Mouse (Mus musculus): ENCODE data around the gene Ei24. TPM values are rescaled to one million over a fixed set of nuclear protein-coding genes. Genes with fewer than 3 reads are reported as not detected.

Ei24 gene
- total RNA-seq, 2 experiments from 2014 or later, result 97.7 to 102 TPM

GRCm38 (mm10) chr9:36814486-36814885, 17.3 kb upstream of the Ei24 start:
- no peak for DNase-seq (ENCODE audit: low spot score in 2 of 2)
- Histone ChIP-seq H3K4me3 (no peak overlapping the region), H3K27ac (no peak overlapping the region)
- TF ChIP-seq CTCF (conservative IDR thresholded peaks at IDR 0.05), result peak; percentile 49

GRCm38 (mm10) chr9:36808126-36808785, 11.1 kb upstream of the Ei24 start:
- DNase-seq (ENCODE audit: low spot score in 2 of 2), result peak; percentile 22 to 66
- TF ChIP-seq CTCF (conservative IDR thresholded peaks at IDR 0.05), result no peak
- Histone ChIP-seq H3K27ac (peak overlapping the region; percentile 64), H3K4me3 (no peak overlapping the region)

- H3K27ac ChIP-seq, result no peak overlapping the region
- no peak for TF ChIP-seq CTCF (conservative IDR thresholded peaks at IDR 0.05)
- no peak overlapping the region for H3K4me3 ChIP-seq
- no peak for DNase-seq (ENCODE audit: low spot score in 2 of 2)
Measured at GRCm38 (mm10) chr9:36805256-36805975, 8.2 kb upstream of the Ei24 start.

GRCm38 (mm10) chr9:36803926-36804325, 6.7 kb upstream of the Ei24 start:
- TF ChIP-seq CTCF (conservative IDR thresholded peaks at IDR 0.05), result no peak

GRCm38 (mm10) chr9:36803386-36803785, 6.2 kb upstream of the Ei24 start:
- H3K27ac ChIP-seq, result no peak overlapping the region
- TF ChIP-seq CTCF (conservative IDR thresholded peaks at IDR 0.05), result no peak
- DNase-seq (ENCODE audit: low spot score in 2 of 2), result no peak
- no peak overlapping the region for H3K4me3 ChIP-seq

More at GRCm38 (mm10) chr9:36803926-36804325, 6.7 kb upstream of the Ei24 start:
- Histone ChIP-seq H3K27ac (no peak overlapping the region), H3K4me3 (no peak overlapping the region)
- no peak for DNase-seq (ENCODE audit: low spot score in 2 of 2)

GRCm38 (mm10) chr9:36802951-36803350, 5.8 kb upstream of the Ei24 start:
- DNase-seq (ENCODE audit: low spot score in 2 of 2), result no peak
- TF ChIP-seq CTCF (conservative IDR thresholded peaks at IDR 0.05), result no peak
- Histone ChIP-seq H3K27ac (no peak overlapping the region), H3K4me3 (no peak overlapping the region)

- no peak overlapping the region for H3K27ac ChIP-seq
- no peak for TF ChIP-seq CTCF (conservative IDR thresholded peaks at IDR 0.05)
- no peak for DNase-seq (ENCODE audit: low spot score in 2 of 2)
- no peak overlapping the region for H3K4me3 ChIP-seq
Measured at GRCm38 (mm10) chr9:36801961-36802360, 4.8 kb upstream of the Ei24 start.

- no peak overlapping the region for H3K27ac ChIP-seq
- peak overlapping the region; percentile 89 for H3K4me3 ChIP-seq
- DNase-seq (ENCODE audit: low spot score in 2 of 2), result no peak
- TF ChIP-seq CTCF (conservative IDR thresholded peaks at IDR 0.05), result no peak
Measured at GRCm38 (mm10) chr9:36796224-36796623, 969 bp downstream of the Ei24 start.

DNA sequence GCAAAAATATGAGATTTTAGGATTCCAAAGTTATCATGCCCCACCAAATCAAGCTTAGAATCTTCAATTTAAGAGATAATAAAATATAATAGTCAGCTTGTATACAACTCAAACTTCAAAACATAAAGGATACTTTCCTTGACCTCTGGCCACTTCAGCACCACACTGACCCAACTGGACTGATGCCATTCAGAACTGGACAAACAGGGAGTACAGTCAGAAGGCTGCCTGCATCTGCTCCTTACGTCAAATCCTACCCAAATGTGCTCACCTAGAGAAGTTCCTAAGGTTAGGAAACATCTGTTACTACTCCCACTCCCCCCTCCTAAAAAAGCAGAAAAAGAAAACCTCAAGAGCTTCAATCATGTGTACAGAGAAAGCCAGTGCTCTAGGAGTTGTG, 1.6 kb downstream of the Ei24 start:
- Histone ChIP-seq H3K27ac (no peak overlapping the region), H3K4me3 (peak overlapping the region; percentile 89; the same call in 1 of the 2 replicates)
- DNase-seq (ENCODE audit: low spot score in 2 of 2), result no peak
- TF ChIP-seq CTCF (conservative IDR thresholded peaks at IDR 0.05), result no peak

GRCm38 (mm10) chr9:36794487-36794886, 2.7 kb downstream of the Ei24 start:
- no peak for DNase-seq (ENCODE audit: low spot score in 2 of 2)
- TF ChIP-seq CTCF (conservative IDR thresholded peaks at IDR 0.05), result no peak
- no peak overlapping the region for H3K4me3 ChIP-seq
- H3K27ac ChIP-seq, result no peak overlapping the region

GRCm38 (mm10) chr9:36792191-36792590, 5.0 kb downstream of the Ei24 start:
- Histone ChIP-seq H3K4me3 (no peak overlapping the region), H3K27ac (no peak overlapping the region)
- no peak for DNase-seq (ENCODE audit: low spot score in 2 of 2)
- TF ChIP-seq CTCF (conservative IDR thresholded peaks at IDR 0.05), result no peak

- Histone ChIP-seq H3K4me3 (no peak overlapping the region), H3K27ac (no peak overlapping the region)
- DNase-seq (ENCODE audit: low spot score in 2 of 2), result no peak
- TF ChIP-seq CTCF (conservative IDR thresholded peaks at IDR 0.05), result no peak
Measured at GRCm38 (mm10) chr9:36783921-36784320, 13.3 kb downstream of the Ei24 start.

DNA sequence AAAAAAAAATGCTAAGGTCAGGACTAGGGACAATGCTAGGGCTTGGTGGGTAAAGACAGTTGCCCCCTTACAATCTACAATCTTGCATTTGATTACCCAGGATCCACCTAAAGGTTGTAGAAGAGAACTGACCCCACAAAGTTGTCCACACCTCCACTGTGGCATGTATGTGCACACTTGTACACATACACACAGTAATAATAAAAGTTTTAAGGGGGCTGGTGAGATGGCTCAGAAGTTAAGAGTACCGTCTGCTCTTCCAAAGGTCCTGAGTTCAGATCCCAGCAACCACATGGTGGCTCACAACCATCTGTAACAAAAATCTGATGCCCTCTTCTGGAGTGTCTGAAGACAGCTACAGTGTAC, 28.2 kb downstream of the Ei24 start:
- TF ChIP-seq CTCF (conservative IDR thresholded peaks at IDR 0.05), result peak; percentile 22; the same call in 1 of the 2 replicates
- Histone ChIP-seq H3K4me3 (no peak overlapping the region; the same call in 1 of the 2 replicates), H3K27ac (peak overlapping the region; percentile 96)
- DNase-seq (ENCODE audit: low spot score in 2 of 2), result no peak
